Mouse (Mus musculus) hindbrain, embryonic 16.5 days (tissue): ENCODE measurements at regions not wholly inside any gene's neighbourhood (a gene's known extent, or its start where the extent isn't known, plus 50 kb on each side); places are given as distances from the start of the nearest gene placed in this dataset.

ENCODE experiments used
- ATAC-seq: fragments of 200-750 bp; cut with Nextera tagmentation; 2 replicates; pipeline ENCODE4 v1.8.0; 2017; ENCODE audit warnings: moderate TSS enrichment, moderate library complexity
- H3K27ac ChIP-seq: fragments of 300-500 bp; sonication (generic); 2 replicates; pipeline ENCODE4 v1.5.1; 2014; ENCODE audit warnings: low read depth, mild to moderate bottlenecking, control low read depth, low read length, moderate library complexity
- H3K27me3 ChIP-seq: fragments of 300-500 bp; sonication (generic); replicated peaks from 2 replicates; pipeline ENCODE4 v1.6.1; 2014; ENCODE audit warnings: low read length; ENCODE audit not compliant: control insufficient read depth, insufficient read depth
- H3K36me3 ChIP-seq: fragments of 300-500 bp; sonication (generic); 2 replicates; pipeline ENCODE4 v1.6.1; 2014; ENCODE audit warnings: mild to moderate bottlenecking, low read length, moderate library complexity, mixed read lengths; ENCODE audit not compliant: control insufficient read depth, insufficient read depth
- H3K4me1 ChIP-seq: fragments of 300-500 bp; sonication (generic); 2 replicates; pipeline ENCODE4 v1.6.1; 2014; ENCODE audit warnings: low read depth, low read length; ENCODE audit not compliant: control insufficient read depth, insufficient read depth
- H3K4me2 ChIP-seq: fragments of 300-500 bp; sonication (generic); 2 replicates; pipeline ENCODE4 v1.6.1; 2014; ENCODE audit warnings: mild to moderate bottlenecking, low read length, control low read depth, moderate library complexity
- H3K4me3 ChIP-seq: fragments of 300-500 bp; sonication (generic); 2 replicates; pipeline ENCODE4 v1.5.1; 2014; ENCODE audit warnings: mild to moderate bottlenecking, low read length, control low read depth, moderate library complexity
- H3K9ac ChIP-seq: fragments of 300-500 bp; sonication (generic); 2 replicates; pipeline ENCODE4 v1.6.1; 2014; ENCODE audit warnings: low read depth, mild to moderate bottlenecking, control low read depth, low read length, moderate library complexity
- H3K9me3 ChIP-seq: fragments of 300-500 bp; sonication (generic); 2 replicates; pipeline ENCODE4 v1.6.1; 2014; ENCODE audit warnings: mild to moderate bottlenecking, low read length, moderate library complexity; ENCODE audit not compliant: control insufficient read depth
- WGBS: fragments of 180-500 bp; shearing (Covaris S2); extraction: QIAGEN DNeasy Blood & Tissue Kit; methylation state at CpG from one replicate; pipeline ENCODE4 v1.1.7; 2014; 5-methylcytosine and 5-hydroxymethylcytosine counted together

GRCm38 (mm10) chr1:94582526-94582925 lies 530.2 kb upstream of the Pdcd1 start:
- H3K9ac ChIP-seq, result no peak overlapping the region
- H3K27me3 ChIP-seq, result no peaks in the 10 kb centered on the region
- H3K27ac ChIP-seq, result no peak overlapping the region
- no peak overlapping the region for H3K4me2 ChIP-seq
- no peaks in the 10 kb centered on the region for H3K4me1 ChIP-seq
- H3K4me3 ChIP-seq, result no peak overlapping the region
- ATAC-seq, result no peak
- no peaks in the 10 kb centered on the region for H3K36me3 ChIP-seq
- peaks cover 6% of the 10 kb centered on the region; the same call in 1 of the 2 replicates for H3K9me3 ChIP-seq

GRCm38 (mm10) chr1:94581650-94582405 lies 529.5 kb upstream of the Pdcd1 start:
- Histone ChIP-seq H3K4me2 (no peak overlapping the region), H3K9ac (no peak overlapping the region), H3K9me3 (peaks cover 6% of the 10 kb centered on the region; the same call in 1 of the 2 replicates), H3K27ac (no peak overlapping the region), H3K27me3 (no peaks in the 10 kb centered on the region), H3K36me3 (no peaks in the 10 kb centered on the region), H3K4me3 (no peak overlapping the region), H3K4me1 (no peaks in the 10 kb centered on the region)
- 56% methylated on average over 4 of the region's 4 CpGs for WGBS
- no peak for ATAC-seq

GRCm38 (mm10) chr1:94532773-94533541 lies 480.6 kb upstream of the Pdcd1 start:
- Histone ChIP-seq H3K27ac (no peak overlapping the region), H3K9me3 (no peaks in the 10 kb centered on the region), H3K36me3 (no peaks in the 10 kb centered on the region), H3K4me2 (no peak overlapping the region), H3K9ac (no peak overlapping the region), H3K27me3 (no peaks in the 10 kb centered on the region), H3K4me3 (no peak overlapping the region), H3K4me1 (no peaks in the 10 kb centered on the region)
- no peak for ATAC-seq
- 79% methylated on average over 4 of the region's 4 CpGs for WGBS

GRCm38 (mm10) chr1:94504080-94504520 lies 451.7 kb upstream of the Pdcd1 start:
- peak; percentile 66 for ATAC-seq

GRCm38 (mm10) chr1:94503379-94504079 lies 451.2 kb upstream of the Pdcd1 start:
- Histone ChIP-seq H3K4me2 (no peak overlapping the region), H3K9ac (no peak overlapping the region), H3K4me3 (no peak overlapping the region), H3K9me3 (no peaks in the 10 kb centered on the region), H3K27ac (no peak overlapping the region), H3K36me3 (no peaks in the 10 kb centered on the region), H3K27me3 (no peaks in the 10 kb centered on the region), H3K4me1 (no peaks in the 10 kb centered on the region)
- 40% methylated on average over 6 of the region's 6 CpGs for WGBS
- peak; percentile 79 for ATAC-seq

More at GRCm38 (mm10) chr1:94504080-94504520, 451.7 kb upstream of the Pdcd1 start:
- H3K4me2 ChIP-seq, result no peak overlapping the region
- H3K27me3 ChIP-seq, result no peaks in the 10 kb centered on the region
- WGBS, result 35% methylated on average over 4 of the region's 4 CpGs
- H3K9ac ChIP-seq, result no peak overlapping the region
- H3K36me3 ChIP-seq, result no peaks in the 10 kb centered on the region
- no peaks in the 10 kb centered on the region for H3K4me1 ChIP-seq
- H3K9me3 ChIP-seq, result no peaks in the 10 kb centered on the region
- no peak overlapping the region for H3K4me3 ChIP-seq
- H3K27ac ChIP-seq, result no peak overlapping the region

GRCm38 (mm10) chr1:94502066-94502861 lies 449.9 kb upstream of the Pdcd1 start:
- no peak overlapping the region for H3K4me2 ChIP-seq
- no peak overlapping the region for H3K27ac ChIP-seq
- WGBS, result 49% methylated on average over 6 of the region's 6 CpGs
- no peaks in the 10 kb centered on the region for H3K27me3 ChIP-seq
- no peak overlapping the region for H3K9ac ChIP-seq
- H3K4me1 ChIP-seq, result no peaks in the 10 kb centered on the region
- H3K4me3 ChIP-seq, result no peak overlapping the region
- H3K36me3 ChIP-seq, result no peaks in the 10 kb centered on the region
- ATAC-seq, result peak; percentile 74
- H3K9me3 ChIP-seq, result no peaks in the 10 kb centered on the region

GRCm38 (mm10) chr1:94496992-94497391 lies 444.6 kb upstream of the Pdcd1 start:
- no peak overlapping the region for H3K27ac ChIP-seq
- no peaks in the 10 kb centered on the region for H3K27me3 ChIP-seq
- no peak overlapping the region for H3K4me2 ChIP-seq
- no peak overlapping the region for H3K9ac ChIP-seq
- 84% methylated on average over 2 of the region's 2 CpGs for WGBS
- no peaks in the 10 kb centered on the region for H3K4me1 ChIP-seq
- no peak for ATAC-seq
- no peaks in the 10 kb centered on the region for H3K36me3 ChIP-seq
- H3K4me3 ChIP-seq, result no peak overlapping the region
- no peaks in the 10 kb centered on the region for H3K9me3 ChIP-seq

- H3K9me3 ChIP-seq, result no peaks in the 10 kb centered on the region
- no peak for ATAC-seq
These were observed 444.0 kb upstream of the Pdcd1 start for GRCm38 (mm10) chr1:94496341-94496740.

More at GRCm38 (mm10) chr1:94496341-94496740, 444.0 kb upstream of the Pdcd1 start:
- Histone ChIP-seq H3K27ac (no peak overlapping the region), H3K4me2 (no peak overlapping the region), H3K4me3 (no peak overlapping the region), H3K9ac (no peak overlapping the region), H3K27me3 (no peaks in the 10 kb centered on the region), H3K36me3 (no peaks in the 10 kb centered on the region), H3K4me1 (no peaks in the 10 kb centered on the region)
- 58% methylated on average over 3 of the region's 3 CpGs for WGBS
